Mouse (Mus musculus): ENCODE measurements around the gene Zfp583. TPM values are rescaled to one million over a fixed set of nuclear protein-coding genes. Genes with fewer than 3 reads are reported as not detected.
A peak's percentile ranks its signal among the peaks of the same experiment; 100 is the strongest.

Gene Zfp583
- total RNA-seq, 1 experiment from 2014 or later, result 2.9 TPM

DNA sequence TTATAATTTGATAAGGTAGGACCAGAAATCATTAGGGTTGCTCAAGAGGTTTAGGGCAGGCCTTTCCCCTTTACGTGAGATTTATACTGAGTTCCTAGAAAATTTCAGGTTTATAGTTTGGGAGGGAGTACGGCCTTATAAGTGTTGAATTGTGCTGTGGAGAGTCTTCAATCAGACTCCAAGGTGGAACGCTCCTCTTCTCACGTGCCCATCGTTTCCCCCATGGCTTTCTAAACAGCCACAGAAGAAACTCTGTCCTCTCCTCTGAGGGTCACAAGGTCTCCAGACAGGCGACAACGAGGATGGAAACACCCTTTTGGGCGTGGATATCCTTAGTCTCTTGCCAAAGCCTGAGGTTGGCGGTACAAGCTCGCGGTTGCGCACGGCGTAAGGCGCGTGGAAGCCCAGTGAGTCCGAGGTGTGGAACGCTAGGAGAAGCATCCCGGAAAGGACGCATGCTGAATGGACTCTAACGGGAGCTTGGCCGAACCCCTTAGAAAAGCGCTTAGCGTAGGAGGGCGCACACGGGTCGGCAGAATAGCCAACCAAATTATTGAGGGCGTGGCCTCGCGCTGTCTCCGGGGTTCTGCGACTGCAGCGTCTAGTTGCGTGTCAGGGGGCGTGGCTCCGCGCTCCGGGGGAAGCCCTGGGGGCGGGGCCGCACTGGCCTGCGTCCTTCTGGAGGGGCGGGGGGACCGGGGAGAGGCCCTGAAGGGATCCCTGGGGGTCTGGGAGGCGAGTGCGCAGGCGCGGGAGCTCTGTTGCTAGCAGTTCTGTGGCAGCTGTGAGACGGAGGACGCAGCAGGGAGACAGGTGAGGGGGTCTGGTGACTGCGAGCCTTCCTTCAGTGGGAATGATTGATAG, 45.0 kb downstream of the Zfp583 start, which contains the start of gene Zfp667:
Gene Zfp667, plus strand, starts transcription at position 738 of the 864 bp plus-strand sequence.
- DNase-seq, result peak; percentile 99

DNA sequence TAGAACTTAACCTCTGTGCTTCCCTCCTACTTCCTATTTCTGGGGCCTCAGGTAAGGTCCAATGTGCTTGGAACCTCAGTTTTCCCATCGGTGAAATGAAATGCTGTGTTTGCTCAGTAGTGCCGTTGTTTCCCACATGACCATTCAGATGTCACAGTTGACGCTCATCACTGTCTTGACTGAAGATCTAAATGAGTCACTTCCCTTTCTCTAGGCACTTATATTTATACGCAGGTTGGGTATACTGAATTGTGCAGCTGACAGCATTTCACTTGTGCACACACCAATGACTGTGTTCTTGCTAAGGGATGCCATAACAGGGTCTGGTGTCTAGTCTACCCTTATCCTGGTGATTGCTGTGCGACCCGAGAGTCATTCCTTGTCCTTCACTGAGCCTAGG, 45.7 kb downstream of the Zfp583 start:
- DNase-seq, result no peak

DNA sequence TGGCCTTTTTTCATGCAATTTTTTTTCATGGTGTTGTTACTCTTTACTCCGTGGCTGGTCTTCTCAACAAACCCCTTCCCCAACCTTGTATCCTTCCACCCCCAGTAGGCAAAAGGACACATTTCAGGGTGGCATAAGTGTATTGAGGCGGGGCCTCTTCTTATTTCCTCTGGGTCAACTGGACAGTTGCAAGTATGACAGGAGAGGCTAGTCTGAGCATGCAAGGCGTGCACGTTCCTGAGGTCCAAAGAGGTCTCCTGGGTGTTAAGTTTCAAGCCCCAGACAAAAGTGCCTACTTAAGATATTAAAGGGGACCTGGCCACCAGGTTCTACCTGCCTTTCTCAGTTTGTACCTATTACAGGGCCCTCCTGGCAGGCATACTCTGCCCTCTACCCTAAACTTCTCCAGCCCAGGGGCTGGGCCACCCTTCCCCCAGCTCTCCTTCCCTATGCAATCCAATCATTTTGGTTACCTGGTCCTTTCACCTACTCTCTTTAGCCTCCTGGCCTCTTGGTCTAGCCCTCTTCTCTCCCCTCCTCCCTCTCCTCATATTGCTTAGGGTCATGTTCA, 46.6 kb downstream of the Zfp583 start:
- no peak for DNase-seq

DNA sequence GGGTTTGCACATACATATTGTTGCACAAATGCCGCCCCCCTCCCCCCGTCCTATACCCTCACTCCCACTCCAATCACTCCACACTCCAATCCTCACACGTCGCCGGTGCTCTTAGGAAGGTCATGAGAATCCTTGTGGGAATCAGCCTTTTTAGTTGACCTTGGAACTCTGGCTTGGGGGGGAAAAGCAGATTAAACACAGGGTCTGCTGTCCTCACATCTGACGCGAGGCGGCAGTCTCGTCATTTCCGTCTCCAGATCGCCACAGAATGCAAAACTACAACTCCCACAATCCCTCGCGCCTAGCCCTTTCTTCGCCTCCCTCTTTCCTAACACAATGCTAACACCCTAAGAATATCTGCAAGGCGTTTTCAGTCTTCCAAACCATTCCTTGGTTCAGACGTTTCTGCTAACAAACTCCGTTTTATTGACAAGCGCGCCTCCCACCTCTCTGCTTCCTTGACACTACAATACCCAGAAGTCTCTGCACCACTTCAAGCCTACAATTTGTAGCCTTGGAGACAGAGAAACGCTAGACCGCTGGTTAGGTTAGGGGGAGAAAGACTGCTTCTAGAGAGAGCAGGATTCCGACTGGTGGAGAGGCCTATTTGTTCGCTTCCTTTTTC, 47.5 kb downstream of the Zfp583 start:
- peak; percentile 69 for DNase-seq

DNA sequence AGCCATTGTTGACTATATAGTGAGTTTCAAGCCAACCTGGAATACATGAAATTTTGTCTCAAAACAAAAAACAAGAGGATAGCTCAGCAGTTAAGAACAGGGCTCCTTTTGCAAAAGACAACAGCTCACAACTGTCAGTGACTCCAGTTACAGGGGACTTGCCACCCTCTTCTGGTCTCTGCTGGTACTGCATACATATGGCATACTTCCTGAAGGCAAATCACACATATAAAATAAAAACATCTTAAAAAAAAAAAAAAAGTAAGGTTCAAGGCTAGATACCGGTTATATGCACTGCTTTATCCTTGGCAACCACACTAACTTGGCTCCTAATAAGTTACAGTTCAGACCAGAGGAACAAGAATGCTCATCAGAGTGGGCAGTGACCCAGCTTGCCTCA, 48.3 kb downstream of the Zfp583 start:
- DNase-seq, result peak; percentile 65

DNA sequence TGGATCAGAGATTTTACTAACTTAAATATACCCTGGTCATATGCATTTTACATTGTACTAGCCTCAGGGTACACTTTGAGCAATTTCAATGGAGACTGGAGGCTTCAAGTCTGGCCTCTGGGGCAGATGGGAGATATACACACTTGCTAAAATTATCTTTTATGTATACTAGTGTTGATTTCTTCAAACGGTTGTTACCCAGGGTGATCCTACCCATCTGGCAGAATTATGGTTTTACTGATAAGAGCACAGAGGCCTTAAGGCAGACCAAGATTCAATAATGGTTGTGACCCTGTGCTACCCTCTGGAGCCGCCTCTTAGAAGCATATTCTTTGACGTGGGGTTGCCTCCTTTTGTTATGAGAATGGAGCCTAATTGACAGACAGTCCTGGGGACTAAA, 53.2 kb downstream of the Zfp583 start:
- no peak for DNase-seq

DNA sequence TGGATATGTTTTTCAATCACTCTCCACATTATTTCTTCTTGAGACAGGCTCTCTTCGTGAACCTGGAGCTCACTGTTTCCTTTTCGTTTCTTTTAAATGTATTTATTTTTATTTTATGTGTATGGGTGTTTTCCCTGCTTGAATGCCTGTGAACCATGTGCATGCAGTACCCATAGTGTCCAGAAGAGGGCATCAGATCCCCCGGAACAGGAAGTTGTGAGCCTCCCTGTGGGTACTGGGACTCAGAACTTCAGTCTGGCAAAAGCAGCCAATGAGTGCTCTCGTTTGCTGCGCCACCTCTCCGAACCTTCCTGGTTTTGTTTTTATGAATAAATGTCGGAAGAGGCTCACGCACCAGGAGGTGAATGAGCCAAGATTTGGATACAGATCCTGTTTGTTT, 65.4 kb downstream of the Zfp583 start:
- DNase-seq, result peak; percentile 11

Other genes starting within 250 kb of the Zfp583 start
- 51.5 and 58.0 TPM in 2 replicates for gene Zfp787, start 175.3 kb downstream of the Zfp583 start, total RNA-seq (2021)
- 21.6 and 31.8 TPM in 2 replicates for gene Zfp444, start 159.1 kb downstream of the Zfp583 start, total RNA-seq (2021)
- not detected in 2 replicates for gene Galp, start 134.2 kb downstream of the Zfp583 start, total RNA-seq (2021)
- not detected in 2 replicates for gene Zscan5b, start 109.0 kb downstream of the Zfp583 start, total RNA-seq (2021)
- not detected in 2 replicates for gene Epp13, start 78.6 kb downstream of the Zfp583 start, total RNA-seq (2021)
- 6.7 and 9.7 TPM in 2 replicates for gene Zfp667, start 44.7 kb downstream of the Zfp583 start, total RNA-seq (2021)
- gene Gm3854, start 12.5 kb upstream of the Zfp583 start, total RNA-seq (2021), result 0.62 and 0.94 TPM in 2 replicates
- 3.6 and 4.7 TPM in 2 replicates for gene Zfp78, start 32.0 kb upstream of the Zfp583 start, total RNA-seq (2021)
- 3.9 and 4.6 TPM in 2 replicates for gene Zfp28, start 52.0 kb upstream of the Zfp583 start, total RNA-seq (2021)
- not detected in 2 replicates for gene Smim17, start 67.4 kb upstream of the Zfp583 start, total RNA-seq (2021)
- 0.09 TPM in 1 of 2 replicates, not detected in the other for gene Gm20715, start 79.0 kb upstream of the Zfp583 start, total RNA-seq (2021)
- not detected in 2 replicates for gene Olfr1344, start 107.4 kb upstream of the Zfp583 start, total RNA-seq (2021)
- not detected in 2 replicates for gene Olfr1336, start 124.9 kb upstream of the Zfp583 start, total RNA-seq (2021)
- gene Olfr1346, start 135.8 kb upstream of the Zfp583 start, total RNA-seq (2021), result not detected in 2 replicates
- not detected in 2 replicates for gene Olfr5, start 155.7 kb upstream of the Zfp583 start, total RNA-seq (2021)
- not detected in 2 replicates for gene Olfr1347, start 168.5 kb upstream of the Zfp583 start, total RNA-seq (2021)
- gene Olfr1348, start 177.5 kb upstream of the Zfp583 start, total RNA-seq (2021), result not detected in 2 replicates
- gene Olfr1349, start 191.7 kb upstream of the Zfp583 start, total RNA-seq (2021), result not detected in 2 replicates
- gene Olfr1350, start 233.6 kb upstream of the Zfp583 start, total RNA-seq (2021), result not detected in 2 replicates

Data from adrenal gland, postnatal 25 days (tissue).